Mouse (Mus musculus): ENCODE measurements at regions not wholly inside any gene's neighbourhood (a gene's known extent, or its start where the extent isn't known, plus 50 kb on each side); places are given as distances from the start of the nearest gene placed in this dataset.

- no peak overlapping the region for H3K27ac ChIP-seq (ENCODE audit: low read depth, low read length)
- no peaks in the 10 kb centered on the region for H3K36me3 ChIP-seq (ENCODE audit: control insufficient read depth, insufficient read depth, low read length)
- H3K4me2 ChIP-seq, result no peak overlapping the region
- H3K4me3 ChIP-seq (ENCODE audit: low read depth, low read length), result no peak overlapping the region
- H3K9ac ChIP-seq (ENCODE audit: low read depth, low read length), result no peak overlapping the region
- 81% methylated on average over 8 of the region's 8 CpGs for WGBS
- H3K27me3 ChIP-seq (replicated peaks; ENCODE audit: control insufficient read depth, insufficient read depth, low read length), result no peaks in the 10 kb centered on the region
- ATAC-seq (replicated peaks; ENCODE audit: low FRiP score), result no peak
- no peak for DNase-seq (ENCODE audit: low spot score)
- no peaks in the 10 kb centered on the region for H3K4me1 ChIP-seq (replicated peaks; ENCODE audit: control insufficient read depth, insufficient read depth, low read length)
- no peaks in the 10 kb centered on the region for H3K9me3 ChIP-seq (ENCODE audit: control insufficient read depth, low read length)
Measured at GRCm38 (mm10) chr1:35850191-35850545, 218.0 kb upstream of the Hs6st1 start.

- Histone ChIP-seq H3K36me3 (ENCODE audit: control insufficient read depth, insufficient read depth, low read length) (no peaks in the 10 kb centered on the region), H3K9me3 (ENCODE audit: control insufficient read depth, low read length) (no peaks in the 10 kb centered on the region), H3K4me3 (ENCODE audit: low read depth, low read length) (no peak overlapping the region), H3K27ac (ENCODE audit: low read depth, low read length) (no peak overlapping the region), H3K4me2 (no peak overlapping the region), H3K4me1 (replicated peaks; ENCODE audit: control insufficient read depth, insufficient read depth, low read length) (no peaks in the 10 kb centered on the region), H3K27me3 (replicated peaks; ENCODE audit: control insufficient read depth, insufficient read depth, low read length) (no peaks in the 10 kb centered on the region), H3K9ac (ENCODE audit: low read depth, low read length) (no peak overlapping the region)
- no peak for DNase-seq (ENCODE audit: low spot score)
- no peak for ATAC-seq (replicated peaks; ENCODE audit: low FRiP score)
- WGBS, result 79% methylated on average over 9 of the region's 9 CpGs
Measured at GRCm38 (mm10) chr1:35850566-35851085, 217.6 kb upstream of the Hs6st1 start.

- Histone ChIP-seq H3K27ac (ENCODE audit: low read depth, low read length) (no peak overlapping the region), H3K4me2 (no peak overlapping the region), H3K4me1 (replicated peaks; ENCODE audit: control insufficient read depth, insufficient read depth, low read length) (no peaks in the 10 kb centered on the region), H3K9me3 (ENCODE audit: control insufficient read depth, low read length) (no peaks in the 10 kb centered on the region), H3K27me3 (replicated peaks; ENCODE audit: control insufficient read depth, insufficient read depth, low read length) (no peaks in the 10 kb centered on the region), H3K9ac (ENCODE audit: low read depth, low read length) (no peak overlapping the region), H3K36me3 (ENCODE audit: control insufficient read depth, insufficient read depth, low read length) (no peaks in the 10 kb centered on the region), H3K4me3 (ENCODE audit: low read depth, low read length) (no peak overlapping the region)
- WGBS, result 87% methylated on average over 4 of the region's 4 CpGs
- ATAC-seq (replicated peaks; ENCODE audit: low FRiP score) (no peak), DNase-seq (ENCODE audit: low spot score) (no peak)
Measured at GRCm38 (mm10) chr1:35851681-35852409, 216.4 kb upstream of the Hs6st1 start.

- H3K27ac ChIP-seq (ENCODE audit: low read depth, low read length), result no peak overlapping the region
- H3K4me1 ChIP-seq (replicated peaks; ENCODE audit: control insufficient read depth, insufficient read depth, low read length), result no peaks in the 10 kb centered on the region
- no peak overlapping the region for H3K4me3 ChIP-seq (ENCODE audit: low read depth, low read length)
- ATAC-seq (replicated peaks; ENCODE audit: low FRiP score) (no peak), DNase-seq (ENCODE audit: low spot score) (no peak)
- no peak overlapping the region for H3K4me2 ChIP-seq
- H3K9me3 ChIP-seq (ENCODE audit: control insufficient read depth, low read length), result no peaks in the 10 kb centered on the region
- H3K27me3 ChIP-seq (replicated peaks; ENCODE audit: control insufficient read depth, insufficient read depth, low read length), result no peaks in the 10 kb centered on the region
- no peak overlapping the region for H3K9ac ChIP-seq (ENCODE audit: low read depth, low read length)
- 63% methylated on average over 1 of the region's 1 CpGs for WGBS
- no peaks in the 10 kb centered on the region for H3K36me3 ChIP-seq (ENCODE audit: control insufficient read depth, insufficient read depth, low read length)
Measured at GRCm38 (mm10) chr1:35853018-35853417, 215.2 kb upstream of the Hs6st1 start.

DNA sequence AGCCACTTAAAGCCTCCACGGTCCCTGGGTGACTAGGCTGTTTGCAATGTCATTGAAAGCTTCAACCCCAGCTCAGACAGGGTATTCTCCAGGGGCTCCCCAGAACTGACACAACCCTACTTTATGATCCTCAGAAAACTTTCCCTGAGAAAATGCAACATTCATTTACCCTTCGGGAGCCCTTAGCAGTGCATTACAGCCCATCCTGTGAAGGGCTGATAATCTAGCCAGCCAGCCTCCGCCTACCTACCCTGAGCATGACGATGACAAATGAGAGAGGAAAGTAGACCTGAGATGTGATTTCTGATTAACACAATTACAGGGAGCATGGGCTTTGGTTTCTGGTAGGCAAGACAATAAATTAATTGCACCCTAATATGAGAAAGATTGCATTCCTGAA lies 212.6 kb upstream of the Hs6st1 start:
- Histone ChIP-seq H3K36me3 (ENCODE audit: control insufficient read depth, insufficient read depth, low read length) (no peaks in the 10 kb centered on the region), H3K4me3 (ENCODE audit: low read depth, low read length) (no peak overlapping the region), H3K27me3 (replicated peaks; ENCODE audit: control insufficient read depth, insufficient read depth, low read length) (no peaks in the 10 kb centered on the region), H3K27ac (ENCODE audit: low read depth, low read length) (no peak overlapping the region), H3K4me2 (no peak overlapping the region), H3K9me3 (ENCODE audit: control insufficient read depth, low read length) (no peaks in the 10 kb centered on the region), H3K4me1 (replicated peaks; ENCODE audit: control insufficient read depth, insufficient read depth, low read length) (no peaks in the 10 kb centered on the region), H3K9ac (ENCODE audit: low read depth, low read length) (no peak overlapping the region)
- 67% methylated on average over 4 of the region's 4 CpGs for WGBS
- DNase-seq (ENCODE audit: low spot score) (no peak), ATAC-seq (replicated peaks; ENCODE audit: low FRiP score) (no peak)

DNA sequence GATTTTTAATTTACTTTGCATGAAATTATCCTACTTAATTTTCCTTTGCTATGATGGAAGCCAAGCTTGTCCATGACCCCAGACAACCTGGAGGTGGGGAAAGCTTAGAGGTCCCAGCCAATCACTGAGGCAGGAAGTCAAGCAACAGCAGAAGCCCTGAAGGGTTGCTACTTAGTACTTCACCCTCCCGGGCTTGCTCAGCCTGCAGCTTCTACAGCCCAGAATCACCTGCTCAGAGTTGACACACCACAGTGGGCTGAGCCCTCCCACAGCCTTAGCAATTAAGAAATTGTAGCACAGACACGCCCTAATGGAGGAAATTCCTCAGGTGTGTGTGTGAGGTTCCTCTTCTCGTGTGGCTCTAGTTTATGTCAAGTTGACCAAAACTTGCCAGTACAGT lies 209.9 kb upstream of the Hs6st1 start:
- Histone ChIP-seq H3K4me2 (no peak overlapping the region), H3K4me1 (replicated peaks; ENCODE audit: control insufficient read depth, insufficient read depth, low read length) (no peaks in the 10 kb centered on the region), H3K4me3 (ENCODE audit: low read depth, low read length) (no peak overlapping the region), H3K27ac (ENCODE audit: low read depth, low read length) (no peak overlapping the region), H3K9ac (ENCODE audit: low read depth, low read length) (no peak overlapping the region), H3K9me3 (ENCODE audit: control insufficient read depth, low read length) (no peaks in the 10 kb centered on the region), H3K27me3 (replicated peaks; ENCODE audit: control insufficient read depth, insufficient read depth, low read length) (no peaks in the 10 kb centered on the region), H3K36me3 (ENCODE audit: control insufficient read depth, insufficient read depth, low read length) (no peaks in the 10 kb centered on the region)
- ATAC-seq (replicated peaks; ENCODE audit: low FRiP score) (no peak), DNase-seq (ENCODE audit: low spot score) (no peak)
- WGBS, result 62% methylated on average over 3 of the region's 3 CpGs

DNA sequence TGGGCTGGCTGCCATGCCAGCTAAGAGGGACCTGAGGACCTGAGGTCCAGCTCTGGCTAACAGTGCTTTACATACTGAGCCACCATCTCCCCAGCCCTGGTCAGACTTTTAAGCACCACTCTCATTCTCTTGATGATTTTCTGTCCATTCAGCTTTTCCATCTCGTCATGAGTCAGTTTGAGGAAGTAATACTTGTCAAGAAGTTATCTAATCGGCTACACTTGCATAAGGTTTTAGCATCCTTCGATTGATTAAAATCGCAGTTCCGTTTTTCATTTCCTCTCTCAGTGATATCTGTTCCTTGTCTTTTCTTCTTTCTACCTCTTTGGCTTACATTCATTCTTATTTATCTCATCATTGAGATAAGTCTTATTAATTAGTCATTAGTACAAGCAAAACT lies 207.4 kb upstream of the Hs6st1 start:
- H3K27me3 ChIP-seq (replicated peaks; ENCODE audit: control insufficient read depth, insufficient read depth, low read length), result no peaks in the 10 kb centered on the region
- no peak overlapping the region for H3K4me2 ChIP-seq
- 47% methylated on average over 5 of the region's 5 CpGs for WGBS
- no peaks in the 10 kb centered on the region for H3K4me1 ChIP-seq (replicated peaks; ENCODE audit: control insufficient read depth, insufficient read depth, low read length)
- no peak overlapping the region for H3K9ac ChIP-seq (ENCODE audit: low read depth, low read length)
- no peaks in the 10 kb centered on the region for H3K9me3 ChIP-seq (ENCODE audit: control insufficient read depth, low read length)
- H3K27ac ChIP-seq (ENCODE audit: low read depth, low read length), result no peak overlapping the region
- no peak for DNase-seq (ENCODE audit: low spot score)
- no peaks in the 10 kb centered on the region for H3K36me3 ChIP-seq (ENCODE audit: control insufficient read depth, insufficient read depth, low read length)
- no peak for ATAC-seq (replicated peaks; ENCODE audit: low FRiP score)
- no peak overlapping the region for H3K4me3 ChIP-seq (ENCODE audit: low read depth, low read length)

DNA sequence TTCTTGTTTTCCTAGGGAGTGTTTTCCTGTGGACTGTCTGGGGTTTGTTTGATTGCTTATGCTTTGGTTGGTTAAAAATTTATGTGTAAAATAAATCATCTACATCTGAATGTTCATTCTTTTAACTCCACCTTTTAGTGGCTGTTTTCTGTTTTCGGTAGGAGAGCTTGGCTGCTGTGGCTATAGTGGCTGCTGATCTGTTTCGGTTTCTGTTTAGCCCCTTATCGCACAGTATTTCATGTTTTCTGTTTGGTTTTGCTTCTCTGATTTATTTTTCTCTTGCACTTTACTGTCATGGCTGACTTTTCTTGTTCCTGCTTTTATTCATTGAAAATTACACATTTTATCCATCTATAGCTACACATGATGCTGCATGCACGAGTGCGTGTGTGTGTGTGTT lies 206.0 kb upstream of the Hs6st1 start:
- H3K9ac ChIP-seq (ENCODE audit: low read depth, low read length), result no peak overlapping the region
- H3K27ac ChIP-seq (ENCODE audit: low read depth, low read length), result no peak overlapping the region
- no peaks in the 10 kb centered on the region for H3K4me1 ChIP-seq (replicated peaks; ENCODE audit: control insufficient read depth, insufficient read depth, low read length)
- H3K4me2 ChIP-seq, result no peak overlapping the region
- DNase-seq (ENCODE audit: low spot score) (no peak), ATAC-seq (replicated peaks; ENCODE audit: low FRiP score) (no peak)
- H3K27me3 ChIP-seq (replicated peaks; ENCODE audit: control insufficient read depth, insufficient read depth, low read length), result no peaks in the 10 kb centered on the region
- H3K4me3 ChIP-seq (ENCODE audit: low read depth, low read length), result no peak overlapping the region
- no peaks in the 10 kb centered on the region for H3K9me3 ChIP-seq (ENCODE audit: control insufficient read depth, low read length)
- no peaks in the 10 kb centered on the region for H3K36me3 ChIP-seq (ENCODE audit: control insufficient read depth, insufficient read depth, low read length)
- WGBS, result 78% methylated on average over 5 of the region's 5 CpGs

DNA sequence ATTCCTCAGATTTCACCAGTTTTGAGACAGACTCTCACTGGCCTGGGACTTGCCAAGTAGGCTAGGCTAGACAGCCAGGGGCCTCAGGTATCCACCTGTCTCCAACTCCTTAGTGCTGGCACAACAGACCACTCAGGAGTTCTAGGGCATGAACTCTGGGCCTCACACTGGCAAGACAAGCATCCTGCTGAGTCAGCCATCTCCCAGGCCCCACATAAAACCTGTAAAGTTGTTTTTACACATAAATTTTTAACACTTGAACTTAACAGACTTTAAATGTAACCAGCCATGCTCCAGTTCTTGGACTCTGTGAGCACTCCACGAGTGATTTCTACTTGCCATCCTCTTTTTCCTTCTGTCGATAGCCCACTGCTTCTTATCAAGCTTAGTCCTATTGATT lies 205.5 kb upstream of the Hs6st1 start:
- DNase-seq (ENCODE audit: low spot score), result no peak
- no peaks in the 10 kb centered on the region for H3K4me1 ChIP-seq (replicated peaks; ENCODE audit: control insufficient read depth, insufficient read depth, low read length)
- H3K9me3 ChIP-seq (ENCODE audit: control insufficient read depth, low read length), result no peaks in the 10 kb centered on the region
- no peak overlapping the region for H3K27ac ChIP-seq (ENCODE audit: low read depth, low read length)
- H3K4me3 ChIP-seq (ENCODE audit: low read depth, low read length), result no peak overlapping the region
- H3K36me3 ChIP-seq (ENCODE audit: control insufficient read depth, insufficient read depth, low read length), result no peaks in the 10 kb centered on the region
- WGBS, result 68% methylated on average over 2 of the region's 2 CpGs
- no peaks in the 10 kb centered on the region for H3K27me3 ChIP-seq (replicated peaks; ENCODE audit: control insufficient read depth, insufficient read depth, low read length)
- H3K4me2 ChIP-seq, result no peak overlapping the region
- no peak overlapping the region for H3K9ac ChIP-seq (ENCODE audit: low read depth, low read length)
- ATAC-seq (replicated peaks; ENCODE audit: low FRiP score), result no peak
